Mouse (Mus musculus): ENCODE data around the gene D5Ertd577e. TPM values are rescaled to one million over a fixed set of nuclear protein-coding genes. Genes with fewer than 3 reads are reported as not detected.
"Not testable (repeated sequence)": the region's sequence is repeated elsewhere in the genome, so short reads cannot be mapped to it uniquely, and the experiment has no call there.

D5Ertd577e gene
- polyA plus RNA-seq (2015; fragmentation: Nextera tagmentation; extraction: Ambion mirVana) = not detected in 2 replicates

GRCm38 (mm10) chr5:95456506-95456905 lies at the start of gene D5Ertd577e:
Gene D5Ertd577e, plus strand, starts transcription at chr5:95456806.
- H3K4me1 ChIP-seq (replicated peaks); H3K27ac ChIP-seq (replicated peaks); H3K36me3 ChIP-seq (replicated peaks); H3K9me3 ChIP-seq (replicated peaks); H3K4me2 ChIP-seq; ATAC-seq (ENCODE audit: insufficient read depth); H3K4me3 ChIP-seq (replicated peaks); H3K27me3 ChIP-seq; H3K9ac ChIP-seq: not testable (repeated sequence)
- 20% methylated on average over 1 of the region's 1 CpGs for WGBS (ENCODE audit: insufficient replicate concordance)

GRCm38 (mm10) chr5:95510458-95510857 lies 53.9 kb downstream of the D5Ertd577e start, which contains the start of gene Gm3286:
Gene Gm3286, plus strand, starts transcription at chr5:95510758.
- H3K9me3 ChIP-seq (replicated peaks); H3K4me3 ChIP-seq (replicated peaks); H3K36me3 ChIP-seq (replicated peaks); H3K4me2 ChIP-seq; H3K9ac ChIP-seq; ATAC-seq (ENCODE audit: insufficient read depth); H3K27me3 ChIP-seq; H3K4me1 ChIP-seq (replicated peaks); H3K27ac ChIP-seq (replicated peaks): not testable (repeated sequence)

Other genes starting within 250 kb of the D5Ertd577e start
- not detected in 2 replicates for gene Gm10424, start 184.0 kb upstream of the D5Ertd577e start, polyA plus RNA-seq (2015; fragmentation: Nextera tagmentation; extraction: Ambion mirVana)
- gene Gm3259, start 150.9 kb upstream of the D5Ertd577e start, polyA plus RNA-seq (2015; fragmentation: Nextera tagmentation; extraction: Ambion mirVana) = not detected in 2 replicates
- gene Gm3286, start 54.0 kb downstream of the D5Ertd577e start, polyA plus RNA-seq (2015; fragmentation: Nextera tagmentation; extraction: Ambion mirVana) = not detected in 2 replicates
- gene Gm7971, start 138.1 kb downstream of the D5Ertd577e start, polyA plus RNA-seq (2015; fragmentation: Nextera tagmentation; extraction: Ambion mirVana) = not detected in 2 replicates